Mouse (Mus musculus): ENCODE data around the gene Gm11938.

- TF ChIP-seq EP300 (IDR thresholded peaks at IDR 0.05; ENCODE audit: low read depth), result no peak
- no peak for TF ChIP-seq CTCF (IDR thresholded peaks at IDR 0.05; ENCODE audit: low read depth)
Measured at GRCm38 (mm10) chr11:99640926-99641325, 37.8 kb upstream of the Gm11938 start.
